Mouse (Mus musculus) intestine, postnatal 0 days (tissue): ENCODE results near the gene Pik3ap1. TPM values are rescaled to one million over a fixed set of nuclear protein-coding genes. Genes with fewer than 3 reads are reported as not detected.

ENCODE experiments used
- ATAC-seq: fragments of 200-750 bp; cut with Nextera tagmentation; 2 replicates; pipeline ENCODE4 v1.8.0; 2017; ENCODE audit warnings: mild to moderate bottlenecking, moderate TSS enrichment, moderate library complexity
- H3K27ac ChIP-seq: fragments of 300-500 bp; sonication (generic); 2 replicates; pipeline ENCODE4 v1.5.1; 2014; ENCODE audit warnings: mild to moderate bottlenecking, low read depth, low read length, moderate library complexity
- H3K27me3 ChIP-seq: fragments of 300-500 bp; sonication (generic); replicated peaks from 2 replicates; pipeline ENCODE4 v1.6.1; 2014; ENCODE audit warnings: low read length, mixed read lengths; ENCODE audit not compliant: control insufficient read depth, insufficient read depth
- H3K36me3 ChIP-seq: fragments of 300-500 bp; sonication (generic); 2 replicates; pipeline ENCODE4 v1.6.1; 2014; ENCODE audit warnings: mild to moderate bottlenecking, moderate library complexity; ENCODE audit not compliant: control insufficient read depth, insufficient read depth
- H3K4me1 ChIP-seq: fragments of 300-500 bp; sonication (generic); replicated peaks from 2 replicates; pipeline ENCODE4 v1.6.1; 2014; ENCODE audit warnings: antibody characterized with exemption, low read length, mixed read lengths; ENCODE audit not compliant: control insufficient read depth, insufficient read depth
- H3K4me2 ChIP-seq: fragments of 300-500 bp; sonication (generic); replicated peaks from 2 replicates; pipeline ENCODE4 v1.6.1; 2014; ENCODE audit warnings: low read depth, mild to moderate bottlenecking, moderate library complexity
- H3K4me3 ChIP-seq: fragments of 300-500 bp; sonication (generic); 2 replicates; pipeline ENCODE4 v1.5.1; 2014; ENCODE audit warnings: low read depth, low read length
- H3K9ac ChIP-seq: fragments of 300-500 bp; sonication (generic); 2 replicates; pipeline ENCODE4 v1.6.1; 2014; ENCODE audit warnings: mild to moderate bottlenecking, low read depth, low read length
- H3K9me3 ChIP-seq: fragments of 300-500 bp; sonication (generic); 2 replicates; pipeline ENCODE4 v1.6.1; 2016; ENCODE audit warnings: mixed run types; ENCODE audit not compliant: control insufficient read depth
- CTCF ChIP-seq: sonication (generic); IDR thresholded peaks from 2 replicates; pipeline ENCODE4 v1.5.1; 2016; ENCODE audit warnings: low read depth, mild to moderate bottlenecking, control low read depth, antibody characterized with exemption, moderate library complexity
- WGBS: fragments of 180-500 bp; shearing (Covaris S2); extraction: QIAGEN DNeasy Blood & Tissue Kit; methylation state at CpG from one replicate; pipeline ENCODE4 v1.1.7; 2014; 5-methylcytosine and 5-hydroxymethylcytosine counted together
- polyA plus RNA-seq: library from polyadenylated mRNA; unstranded; fragments of >200 nt; fragmentation: Nextera tagmentation; extraction: Ambion mirVana; gene quantifications from 2 replicates; pipeline ENCODE4 v1.2.1, GENCODE M21; 2015

Gene Pik3ap1
- polyA plus RNA-seq, 1 experiment from 2014 or later = 2.0 TPM

GRCm38 (mm10) chr19:41287224-41287623 is 97.7 kb downstream of the Pik3ap1 start:
- H3K36me3 ChIP-seq = no peaks in the 10 kb centered on the region
- no peak for TF ChIP-seq CTCF
- peaks cover 15% of the 10 kb centered on the region for H3K4me1 ChIP-seq
- no peak overlapping the region for H3K4me2 ChIP-seq
- H3K9ac ChIP-seq = no peak overlapping the region
- H3K9me3 ChIP-seq = no peaks in the 10 kb centered on the region
- H3K27ac ChIP-seq = no peak overlapping the region
- no peaks in the 10 kb centered on the region for H3K27me3 ChIP-seq
- 79% methylated on average over 7 of the region's 7 CpGs for WGBS
- ATAC-seq = no peak
- H3K4me3 ChIP-seq = no peak overlapping the region

- H3K4me2 ChIP-seq = peak overlapping the region; percentile 37; the same call in 1 of the 2 replicates
- peak overlapping the region; percentile 41; the same call in 1 of the 2 replicates for H3K27ac ChIP-seq
- no peaks in the 10 kb centered on the region for H3K9me3 ChIP-seq
- no peak overlapping the region for H3K4me3 ChIP-seq
- WGBS = 15% methylated on average over 6 of the region's 6 CpGs
- no peaks in the 10 kb centered on the region for H3K36me3 ChIP-seq
- peak; percentile 50; the same call in 1 of the 2 replicates for ATAC-seq
- H3K4me1 ChIP-seq = peaks cover 19% of the 10 kb centered on the region
- H3K9ac ChIP-seq = no peak overlapping the region
- TF ChIP-seq CTCF = no peak
- no peaks in the 10 kb centered on the region for H3K27me3 ChIP-seq
Measured at GRCm38 (mm10) chr19:41284515-41284914, 100.4 kb downstream of the Pik3ap1 start.

- no peak overlapping the region for H3K4me2 ChIP-seq
- ATAC-seq = no peak
- TF ChIP-seq CTCF = no peak
- H3K36me3 ChIP-seq = no peaks in the 10 kb centered on the region
- peaks cover 19% of the 10 kb centered on the region for H3K4me1 ChIP-seq
- no peaks in the 10 kb centered on the region for H3K27me3 ChIP-seq
- H3K27ac ChIP-seq = no peak overlapping the region; the same call in 1 of the 2 replicates
- no peak overlapping the region for H3K9ac ChIP-seq
- H3K4me3 ChIP-seq = no peak overlapping the region
- 57% methylated on average over 5 of the region's 5 CpGs for WGBS
- H3K9me3 ChIP-seq = no peaks in the 10 kb centered on the region
Measured at GRCm38 (mm10) chr19:41282718-41283117, 102.2 kb downstream of the Pik3ap1 start.

GRCm38 (mm10) chr19:41282216-41282615 is 102.7 kb downstream of the Pik3ap1 start:
- Histone ChIP-seq H3K4me2 (no peak overlapping the region), H3K4me1 (peaks cover 19% of the 10 kb centered on the region), H3K9ac (no peak overlapping the region), H3K27me3 (no peaks in the 10 kb centered on the region), H3K9me3 (no peaks in the 10 kb centered on the region), H3K4me3 (no peak overlapping the region), H3K27ac (no peak overlapping the region), H3K36me3 (no peaks in the 10 kb centered on the region)
- ATAC-seq = no peak
- TF ChIP-seq CTCF = no peak
- WGBS = 77% methylated on average over 4 of the region's 4 CpGs

- WGBS = 44% methylated on average over 8 of the region's 8 CpGs
Measured at GRCm38 (mm10) chr19:41279724-41280244, 105.1 kb downstream of the Pik3ap1 start.

GRCm38 (mm10) chr19:41278606-41279005 is 106.3 kb downstream of the Pik3ap1 start:
- no peaks in the 10 kb centered on the region for H3K9me3 ChIP-seq
- H3K4me3 ChIP-seq = no peak overlapping the region
- H3K27me3 ChIP-seq = no peaks in the 10 kb centered on the region
- TF ChIP-seq CTCF = no peak
- WGBS = 80% methylated on average over 7 of the region's 7 CpGs
- ATAC-seq = no peak
- no peak overlapping the region for H3K27ac ChIP-seq
- peaks cover 6% of the 10 kb centered on the region; the same call in 1 of the 2 replicates for H3K4me1 ChIP-seq
- H3K36me3 ChIP-seq = no peaks in the 10 kb centered on the region
- no peak overlapping the region for H3K9ac ChIP-seq
- H3K4me2 ChIP-seq = no peak overlapping the region

More at GRCm38 (mm10) chr19:41279724-41280244, 105.1 kb downstream of the Pik3ap1 start:
- Histone ChIP-seq H3K9me3 (no peaks in the 10 kb centered on the region), H3K9ac (no peak overlapping the region), H3K4me2 (no peak overlapping the region), H3K4me1 (peaks cover 14% of the 10 kb centered on the region; the same call in 1 of the 2 replicates), H3K4me3 (no peak overlapping the region), H3K27me3 (no peaks in the 10 kb centered on the region), H3K27ac (no peak overlapping the region), H3K36me3 (no peaks in the 10 kb centered on the region)
- TF ChIP-seq CTCF = peak; percentile 57
- ATAC-seq = peak; percentile 53
